Mouse (Mus musculus): ENCODE measurements at regions not wholly inside any gene's neighbourhood (a gene's known extent, or its start where the extent isn't known, plus 50 kb on each side); places are given as distances from the start of the nearest gene placed in this dataset.

DNA sequence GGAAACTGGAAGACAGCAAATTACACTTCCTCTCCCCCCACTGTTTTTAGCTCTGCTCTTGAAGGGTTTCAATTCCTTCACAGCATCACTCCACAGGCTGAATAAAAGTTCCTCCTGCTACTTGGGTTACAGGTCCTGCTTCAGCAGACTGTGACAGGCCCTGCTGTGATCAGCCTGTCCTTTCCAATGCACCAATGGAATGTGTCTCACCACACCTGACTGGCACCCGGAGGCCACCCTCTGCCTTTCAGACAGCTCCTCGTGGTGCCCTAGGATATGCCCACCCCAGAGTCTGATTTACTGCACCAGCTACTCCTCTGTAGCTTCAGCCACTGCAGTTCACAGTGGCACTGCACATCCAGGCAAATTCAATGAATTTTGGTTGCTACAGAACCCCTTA is 288.0 kb downstream of the Gm11361 start:
- TF ChIP-seq POLR2A (IDR thresholded peaks at IDR 0.05; ENCODE audit: control insufficient read depth, extremely low read depth, insufficient read depth, low read length, poor library complexity), result no peak
- no peak for TF ChIP-seq CTCF (IDR thresholded peaks at IDR 0.05; ENCODE audit: borderline replicate concordance, control insufficient read depth, extremely low read depth, insufficient read depth, low read length, poor library complexity)
- WGBS, result 73% methylated on average over 2 of the region's 2 CpGs
- H3K27me3 ChIP-seq (ENCODE audit: control insufficient read depth, insufficient read depth, low read length), result no peaks in the 10 kb centered on the region
- peaks cover 6% of the 10 kb centered on the region for H3K36me3 ChIP-seq (ENCODE audit: control insufficient read depth, insufficient read depth, low read length)
- H3K27ac ChIP-seq (ENCODE audit: control insufficient read depth, insufficient read depth, low read length), result no peak overlapping the region
- DNase-seq, result no peak
- no peak overlapping the region for H3K4me3 ChIP-seq (ENCODE audit: control insufficient read depth, insufficient read depth, low read length)
- H3K4me1 ChIP-seq (replicated peaks; ENCODE audit: control insufficient read depth, insufficient read depth, low read length), result peaks cover 9% of the 10 kb centered on the region

DNA sequence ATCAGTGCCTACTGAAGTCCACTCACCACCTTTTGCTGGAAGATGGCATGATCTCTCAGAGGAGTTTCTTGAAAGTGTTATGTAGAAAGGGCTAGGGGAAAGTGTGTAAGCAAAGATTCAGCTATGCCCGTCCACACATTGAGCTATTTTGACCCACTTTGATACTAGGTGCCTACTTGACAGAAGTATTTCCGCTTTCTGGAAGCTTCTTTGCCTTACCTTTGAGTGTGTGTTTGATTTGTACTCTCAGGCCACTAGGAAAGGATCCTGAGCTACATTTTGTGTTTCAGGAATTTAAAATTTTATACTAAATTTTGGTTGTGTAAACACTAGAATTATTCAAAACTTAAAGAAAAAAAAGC is 287.5 kb downstream of the Gm11361 start:
- Histone ChIP-seq H3K27ac (ENCODE audit: control insufficient read depth, insufficient read depth, low read length) (no peak overlapping the region), H3K4me3 (ENCODE audit: control insufficient read depth, insufficient read depth, low read length) (no peak overlapping the region), H3K36me3 (ENCODE audit: control insufficient read depth, insufficient read depth, low read length) (peaks cover 6% of the 10 kb centered on the region), H3K4me1 (replicated peaks; ENCODE audit: control insufficient read depth, insufficient read depth, low read length) (peaks cover 9% of the 10 kb centered on the region), H3K27me3 (ENCODE audit: control insufficient read depth, insufficient read depth, low read length) (no peaks in the 10 kb centered on the region)
- DNase-seq, result no peak
- no peak for TF ChIP-seq CTCF (IDR thresholded peaks at IDR 0.05; ENCODE audit: borderline replicate concordance, control insufficient read depth, extremely low read depth, insufficient read depth, low read length, poor library complexity)
- TF ChIP-seq POLR2A (IDR thresholded peaks at IDR 0.05; ENCODE audit: control insufficient read depth, extremely low read depth, insufficient read depth, low read length, poor library complexity), result no peak
- 93% methylated on average over 2 of the region's 2 CpGs for WGBS

DNA sequence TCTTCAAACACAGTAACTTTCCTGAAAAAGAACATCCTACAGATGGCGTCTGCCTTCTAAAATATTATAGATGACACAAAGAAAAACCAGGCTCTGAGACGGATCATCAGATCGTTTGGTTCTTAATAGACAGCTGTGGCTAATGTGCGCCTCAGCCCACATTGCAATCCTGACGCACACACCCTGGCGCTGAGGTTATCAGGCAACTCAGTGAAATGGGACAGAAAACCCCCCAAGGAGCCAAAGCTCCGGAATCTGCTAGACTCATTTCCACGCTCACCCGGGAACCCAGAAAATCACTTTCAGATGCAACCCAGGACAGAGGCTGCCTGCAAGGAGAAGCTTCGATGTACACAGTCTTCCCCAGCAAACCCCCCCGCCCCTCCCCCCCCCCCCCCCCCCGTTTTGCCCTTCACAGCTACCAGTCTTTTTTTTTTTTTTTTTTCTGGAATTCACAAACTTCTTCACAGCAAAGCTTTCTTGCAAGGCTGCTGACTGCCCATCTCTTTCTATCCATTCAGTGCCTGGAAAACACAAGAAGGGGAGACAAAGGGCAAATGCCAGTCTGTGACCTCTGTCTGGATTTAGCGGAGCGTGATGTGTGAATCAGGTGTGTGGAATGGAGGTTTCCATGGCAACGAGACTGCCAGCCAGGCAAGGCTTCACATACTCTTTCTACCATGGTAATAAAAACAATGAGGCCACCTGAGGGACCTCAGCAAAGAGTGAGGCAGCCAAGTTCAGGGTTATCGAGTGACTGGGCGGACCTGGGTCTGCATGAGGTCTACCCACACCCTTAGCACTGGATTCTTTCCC is 286.9 kb downstream of the Gm11361 start:
- Histone ChIP-seq H3K4me1 (replicated peaks; ENCODE audit: control insufficient read depth, insufficient read depth, low read length) (peaks cover 9% of the 10 kb centered on the region), H3K27me3 (ENCODE audit: control insufficient read depth, insufficient read depth, low read length) (no peaks in the 10 kb centered on the region), H3K4me3 (ENCODE audit: control insufficient read depth, insufficient read depth, low read length) (no peak overlapping the region), H3K27ac (ENCODE audit: control insufficient read depth, insufficient read depth, low read length) (no peak overlapping the region), H3K36me3 (ENCODE audit: control insufficient read depth, insufficient read depth, low read length) (peaks cover 6% of the 10 kb centered on the region)
- DNase-seq, result no peak
- WGBS, result 95% methylated on average over 16 of the region's 17 CpGs
- TF ChIP-seq CTCF (IDR thresholded peaks at IDR 0.05; ENCODE audit: borderline replicate concordance, control insufficient read depth, extremely low read depth, insufficient read depth, low read length, poor library complexity), result no peak
- TF ChIP-seq POLR2A (IDR thresholded peaks at IDR 0.05; ENCODE audit: control insufficient read depth, extremely low read depth, insufficient read depth, low read length, poor library complexity), result no peak

GRCm38 (mm10) chr13:28541607-28542006 is 284.3 kb downstream of the Gm11361 start:
- no peak for DNase-seq
- H3K36me3 ChIP-seq (ENCODE audit: control insufficient read depth, insufficient read depth, low read length), result peaks cover 6% of the 10 kb centered on the region
- no peak overlapping the region for H3K4me3 ChIP-seq (ENCODE audit: control insufficient read depth, insufficient read depth, low read length)
- H3K27ac ChIP-seq (ENCODE audit: control insufficient read depth, insufficient read depth, low read length), result no peak overlapping the region
- peaks cover 9% of the 10 kb centered on the region for H3K4me1 ChIP-seq (replicated peaks; ENCODE audit: control insufficient read depth, insufficient read depth, low read length)
- 48% methylated on average over 3 of the region's 3 CpGs for WGBS
- H3K27me3 ChIP-seq (ENCODE audit: control insufficient read depth, insufficient read depth, low read length), result no peaks in the 10 kb centered on the region
- no peak for TF ChIP-seq CTCF (IDR thresholded peaks at IDR 0.05; ENCODE audit: borderline replicate concordance, control insufficient read depth, extremely low read depth, insufficient read depth, low read length, poor library complexity)
- no peak for TF ChIP-seq POLR2A (IDR thresholded peaks at IDR 0.05; ENCODE audit: control insufficient read depth, extremely low read depth, insufficient read depth, low read length, poor library complexity)

DNA sequence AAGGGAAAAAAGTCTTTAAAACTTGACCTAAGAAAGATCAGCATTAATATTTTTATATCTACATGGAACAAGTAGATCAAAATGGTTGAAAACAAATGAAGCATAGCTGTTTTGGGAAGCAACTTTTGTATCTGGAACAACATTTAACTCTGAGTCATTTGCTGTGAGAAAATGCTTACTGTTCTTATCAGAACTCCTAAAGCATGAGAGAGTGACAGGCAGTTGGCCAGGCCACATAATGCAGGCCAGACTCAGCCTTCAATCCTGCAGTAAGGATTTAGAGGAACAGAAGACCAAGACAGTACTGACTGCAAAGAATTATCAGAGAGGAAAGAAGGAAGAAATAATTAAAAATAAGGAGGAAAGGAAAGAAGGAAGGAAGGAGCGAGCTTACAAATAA is 275.8 kb downstream of the Gm11361 start:
- WGBS, result 98% methylated on average over 1 of the region's 1 CpGs

DNA sequence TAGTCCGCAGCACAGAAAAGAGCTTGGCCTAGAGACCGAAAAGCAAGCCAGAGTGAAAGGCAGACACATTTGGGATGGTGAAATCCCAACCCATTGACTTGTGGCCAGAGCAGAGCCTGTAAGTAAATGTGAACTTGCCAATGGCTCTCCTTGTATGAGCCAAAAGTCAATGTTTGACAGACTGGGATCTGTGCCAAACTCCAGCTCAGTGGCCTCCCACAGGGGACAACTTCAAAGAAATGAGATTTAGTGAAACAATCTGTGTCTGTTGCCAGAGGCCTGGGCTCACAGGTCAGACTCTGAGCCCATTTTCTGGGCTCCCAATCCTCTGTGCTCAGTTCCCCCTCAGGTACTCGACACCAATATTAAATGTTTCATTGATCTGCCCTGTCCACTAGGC is 274.9 kb downstream of the Gm11361 start:
- no peak for DNase-seq
- WGBS, result 98% methylated on average over 3 of the region's 3 CpGs
- Histone ChIP-seq H3K4me1 (replicated peaks; ENCODE audit: control insufficient read depth, insufficient read depth, low read length) (peaks cover 5% of the 10 kb centered on the region; the same call in 1 of the 2 replicates), H3K4me3 (ENCODE audit: control insufficient read depth, insufficient read depth, low read length) (no peak overlapping the region), H3K27ac (ENCODE audit: control insufficient read depth, insufficient read depth, low read length) (no peak overlapping the region), H3K27me3 (ENCODE audit: control insufficient read depth, insufficient read depth, low read length) (no peaks in the 10 kb centered on the region), H3K36me3 (ENCODE audit: control insufficient read depth, insufficient read depth, low read length) (no peaks in the 10 kb centered on the region)
- TF ChIP-seq POLR2A (IDR thresholded peaks at IDR 0.05; ENCODE audit: control insufficient read depth, extremely low read depth, insufficient read depth, low read length, poor library complexity), result no peak
- TF ChIP-seq CTCF (IDR thresholded peaks at IDR 0.05; ENCODE audit: borderline replicate concordance, control insufficient read depth, extremely low read depth, insufficient read depth, low read length, poor library complexity), result no peak

More for the DNA sequence above, 275.8 kb downstream of the Gm11361 start:
- no peak overlapping the region for H3K4me3 ChIP-seq (ENCODE audit: control insufficient read depth, insufficient read depth, low read length)
- no peaks in the 10 kb centered on the region for H3K36me3 ChIP-seq (ENCODE audit: control insufficient read depth, insufficient read depth, low read length)
- no peak overlapping the region for H3K27ac ChIP-seq (ENCODE audit: control insufficient read depth, insufficient read depth, low read length)
- peaks cover 5% of the 10 kb centered on the region; the same call in 1 of the 2 replicates for H3K4me1 ChIP-seq (replicated peaks; ENCODE audit: control insufficient read depth, insufficient read depth, low read length)
- no peak for DNase-seq
- no peaks in the 10 kb centered on the region for H3K27me3 ChIP-seq (ENCODE audit: control insufficient read depth, insufficient read depth, low read length)
- TF ChIP-seq CTCF (IDR thresholded peaks at IDR 0.05; ENCODE audit: borderline replicate concordance, control insufficient read depth, extremely low read depth, insufficient read depth, low read length, poor library complexity) (no peak), POLR2A (IDR thresholded peaks at IDR 0.05; ENCODE audit: control insufficient read depth, extremely low read depth, insufficient read depth, low read length, poor library complexity) (no peak)

All from thymus, adult 2 months (tissue).